Mouse (Mus musculus) gastrocnemius, postnatal 14 days (tissue): ENCODE measurements around the gene Grtp1. TPM values are rescaled to one million over a fixed set of nuclear protein-coding genes. Genes with fewer than 3 reads are reported as not detected.

ENCODE experiments used
- DNase-seq: peaks from one replicate; pipeline ENCODE4 v3.0.0; 2021; ENCODE audit warnings: mixed read lengths
- intact Hi-C: fragments of 180-260 bp; cut with DNase I; formaldehyde crosslinking; loops from one replicate; pipeline ENCODE4 v1.15.1; 2025; ENCODE audit warnings: low total_unique reads
- long read RNA-seq, 2 experiments: library from polyadenylated mRNA; stranded (forward); transcript quantifications; one replicate each; pipeline ENCODE4 v2.0.0; 2021
- total RNA-seq, 2 experiments: library from RNA; stranded (reverse); gene quantifications; 2 replicates each; pipeline ENCODE4 v1.2.3; 2021

Grtp1 gene
- total RNA-seq = 10 to 100 TPM; 10.1 to 12.4 TPM
- long read RNA-seq, experiment 1, partial matches to known transcripts = 0 of 9 reads
- long read RNA-seq, experiment 1, other reads (novel, unspliced or antisense) = 9 of 9 reads
- long read RNA-seq, experiment 2, partial matches to known transcripts = 1 of 12 reads
- long read RNA-seq, experiment 2, other reads (novel, unspliced or antisense) = 11 of 12 reads

- peak; percentile 56 for DNase-seq
- intact Hi-C loops = no loop called here
These were observed at the start of gene Grtp1 for GRCm38 (mm10) chr8:13200301-13201012. Gene Grtp1, minus strand, starts transcription at chr8:13200620.

DNA sequence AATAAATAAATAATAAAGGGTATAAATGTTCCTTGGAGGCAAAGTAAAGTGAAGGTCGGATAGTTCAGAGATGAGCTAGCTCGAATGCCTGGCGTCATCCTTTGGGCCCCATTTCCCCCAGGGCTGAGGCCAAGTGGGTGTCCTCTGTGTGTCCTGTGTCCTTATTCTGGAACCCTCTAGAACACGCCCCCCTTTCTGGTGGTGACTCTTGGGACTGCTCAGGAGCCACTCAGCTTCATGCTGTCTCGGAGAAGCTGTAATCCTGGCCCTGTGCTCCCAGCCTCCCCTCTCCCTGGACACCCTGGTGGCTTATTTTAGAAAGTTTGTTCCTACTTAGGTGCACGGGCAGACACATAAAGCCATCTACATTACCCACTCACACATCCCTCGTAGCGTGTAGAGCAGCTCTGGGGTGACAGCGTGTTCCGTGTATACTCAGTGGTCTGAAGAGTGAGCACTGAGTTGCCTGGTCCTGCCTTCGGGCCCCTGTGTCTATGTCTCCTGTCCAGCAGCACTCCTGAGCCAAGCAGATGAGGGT lies 44.0 kb upstream of the Grtp1 start:
- DNase-seq = no peak
- intact Hi-C loops = no loop called here

DNA sequence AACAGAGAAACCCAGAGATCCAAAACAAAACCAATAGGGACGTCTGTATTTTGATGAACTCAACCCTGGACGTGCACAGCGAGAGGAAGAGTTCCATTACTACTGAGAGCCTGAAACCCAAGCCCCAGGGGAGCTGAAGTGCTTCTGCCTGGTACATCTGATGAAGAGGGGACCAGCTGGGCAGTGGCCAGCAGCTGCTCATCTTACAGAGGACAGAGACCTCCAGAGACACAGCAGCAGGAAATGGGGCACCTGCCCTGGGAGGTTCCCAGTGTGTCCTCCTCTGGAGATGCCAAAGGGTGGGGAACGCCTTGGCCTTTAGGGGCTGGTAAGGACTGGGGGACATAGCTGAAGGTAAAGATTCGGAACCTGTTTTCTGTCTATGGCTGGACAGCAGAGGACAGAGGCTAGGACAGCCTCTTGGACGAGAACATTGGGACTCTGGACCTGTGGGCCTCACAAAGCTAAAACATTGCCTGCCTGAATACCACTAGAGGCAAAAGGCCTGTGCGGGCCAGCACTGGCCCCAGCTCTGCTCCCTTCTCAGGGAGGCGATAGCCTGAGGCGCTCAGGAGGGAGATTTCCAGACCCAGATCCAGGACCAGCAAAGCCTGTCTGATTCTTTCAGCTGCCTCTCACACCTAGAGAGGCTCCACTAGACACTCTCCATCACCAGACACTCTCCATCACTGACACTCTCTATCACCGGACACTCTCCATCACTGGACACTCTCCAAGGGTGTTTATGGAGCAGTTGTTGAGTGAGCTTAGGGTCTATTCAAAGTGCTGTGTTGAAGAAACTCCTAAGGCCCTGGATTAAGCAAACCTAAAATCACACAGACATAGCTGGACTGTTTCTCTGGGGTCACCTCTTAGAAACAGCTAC lies 42.8 kb upstream of the Grtp1 start:
- intact Hi-C loops = no loop called here
- no peak for DNase-seq

GRCm38 (mm10) chr8:13240691-13241090 lies 40.3 kb upstream of the Grtp1 start:
- no peak for DNase-seq

DNA sequence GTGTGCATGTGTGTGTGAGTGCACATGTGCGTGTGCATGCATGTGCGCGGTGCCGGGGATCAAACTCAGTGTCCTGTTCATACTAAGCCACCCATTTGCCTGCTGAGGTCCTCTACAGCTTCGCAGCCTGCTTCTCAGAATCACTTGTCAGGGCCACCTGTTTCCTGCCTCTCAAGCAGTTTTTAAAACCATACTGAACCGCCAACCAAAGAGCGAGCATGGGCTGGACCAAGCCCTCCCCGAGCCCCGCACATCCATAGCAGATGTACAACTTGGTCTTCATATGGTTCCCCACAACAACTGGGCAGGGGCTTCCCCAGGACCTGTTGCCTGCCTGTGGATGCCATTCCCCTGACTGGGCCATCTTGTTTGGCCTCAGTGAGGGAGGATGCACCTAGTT lies 39.6 kb upstream of the Grtp1 start:
- no peak for DNase-seq
- intact Hi-C loops = no loop called here

More at GRCm38 (mm10) chr8:13240691-13241090, 40.3 kb upstream of the Grtp1 start:
- intact Hi-C loops = no loop called here

GRCm38 (mm10) chr8:13234803-13235202 lies 34.4 kb upstream of the Grtp1 start:
- intact Hi-C loops = no loop called here
- DNase-seq = no peak

GRCm38 (mm10) chr8:13230471-13230870 lies 30.1 kb upstream of the Grtp1 start:
- no peak for DNase-seq
- intact Hi-C loops = no loop called here

DNA sequence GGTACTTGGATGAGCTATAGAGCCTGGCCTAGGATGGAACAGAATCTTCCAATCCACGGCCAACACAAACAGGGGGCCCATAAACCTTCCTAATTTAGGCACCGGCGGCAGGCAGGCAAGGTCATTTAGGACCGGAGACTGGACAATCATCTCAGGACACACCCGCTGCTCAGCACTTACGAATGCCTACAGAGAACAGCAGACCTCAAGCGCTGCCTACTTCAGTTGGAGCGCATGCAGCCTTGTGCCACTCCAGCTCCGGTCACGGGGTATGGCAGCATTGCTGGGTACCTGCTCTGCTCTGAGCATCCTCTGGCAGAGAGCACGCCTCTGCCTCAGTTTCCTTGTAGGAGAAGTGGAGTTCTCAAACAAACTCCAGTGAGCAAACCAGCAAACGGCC lies 29.4 kb upstream of the Grtp1 start:
- intact Hi-C loops = no loop called here
- DNase-seq = no peak

GRCm38 (mm10) chr8:13228923-13229610 lies 28.6 kb upstream of the Grtp1 start:
- intact Hi-C loops = no loop called here
- no peak for DNase-seq

GRCm38 (mm10) chr8:13227184-13227583 lies 26.8 kb upstream of the Grtp1 start:
- intact Hi-C loops = no loop called here
- no peak for DNase-seq

DNA sequence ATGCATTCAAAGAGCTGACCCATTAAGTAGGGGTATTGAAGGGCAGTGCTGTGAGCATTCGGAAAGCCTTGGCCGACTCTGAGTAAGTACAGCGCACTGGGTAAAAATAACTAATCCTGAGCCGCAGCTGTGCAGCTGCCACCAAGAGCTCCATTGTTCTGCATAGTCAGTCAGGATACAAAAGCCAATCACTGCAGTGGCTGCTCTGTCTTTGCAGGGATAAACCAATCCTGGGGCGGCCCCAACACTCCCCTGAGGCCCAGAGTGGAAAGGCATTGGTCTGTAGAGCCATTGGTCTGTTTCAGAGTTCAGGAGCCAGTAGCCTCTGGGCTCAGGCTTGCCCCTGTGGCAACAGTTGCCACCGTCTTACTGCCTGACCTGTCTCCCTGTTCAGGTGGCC lies 25.9 kb upstream of the Grtp1 start:
- DNase-seq = no peak
- intact Hi-C loops = no loop called here

DNA sequence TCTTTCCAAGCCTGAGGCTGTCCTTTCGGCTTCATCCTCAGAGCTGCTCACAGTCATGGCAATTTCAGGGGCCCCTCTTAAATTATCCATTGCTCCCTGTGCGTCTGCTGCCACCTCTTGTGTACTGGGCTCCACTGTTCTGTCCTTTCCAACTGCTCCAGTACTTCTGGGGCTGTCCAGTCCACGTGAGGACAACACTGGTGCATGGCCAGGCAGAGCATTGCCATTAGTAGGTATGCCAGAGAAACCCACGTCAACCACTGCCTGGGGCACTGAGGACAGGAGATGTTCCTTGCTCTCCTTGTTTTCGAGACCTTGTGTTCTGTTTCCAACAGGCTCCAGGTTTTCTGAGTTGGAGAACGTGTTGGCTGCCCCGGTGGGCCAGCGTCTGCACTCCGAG lies 24.0 kb upstream of the Grtp1 start:
- DNase-seq = no peak
- intact Hi-C loops = no loop called here

DNA sequence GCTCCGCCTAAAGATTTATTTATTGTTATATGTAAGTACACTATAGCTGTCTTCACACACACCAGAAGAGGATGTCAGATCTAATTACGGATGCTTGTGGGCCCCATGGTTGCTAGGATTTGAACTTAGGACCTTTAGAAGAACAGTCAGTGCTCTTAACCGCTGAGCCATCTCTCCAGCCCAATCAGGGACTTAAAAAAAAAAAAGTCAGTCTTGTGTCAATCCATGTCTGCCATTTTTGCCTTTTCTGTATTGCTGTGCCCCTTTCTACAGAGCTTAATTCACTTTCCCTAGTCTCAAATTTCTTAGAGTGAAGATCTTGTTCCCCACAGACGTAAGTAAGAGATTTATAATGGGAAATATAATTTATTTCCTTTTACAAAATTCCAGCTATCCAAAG lies 18.0 kb upstream of the Grtp1 start:
- no peak for DNase-seq
- intact Hi-C loops = no loop called here

DNA sequence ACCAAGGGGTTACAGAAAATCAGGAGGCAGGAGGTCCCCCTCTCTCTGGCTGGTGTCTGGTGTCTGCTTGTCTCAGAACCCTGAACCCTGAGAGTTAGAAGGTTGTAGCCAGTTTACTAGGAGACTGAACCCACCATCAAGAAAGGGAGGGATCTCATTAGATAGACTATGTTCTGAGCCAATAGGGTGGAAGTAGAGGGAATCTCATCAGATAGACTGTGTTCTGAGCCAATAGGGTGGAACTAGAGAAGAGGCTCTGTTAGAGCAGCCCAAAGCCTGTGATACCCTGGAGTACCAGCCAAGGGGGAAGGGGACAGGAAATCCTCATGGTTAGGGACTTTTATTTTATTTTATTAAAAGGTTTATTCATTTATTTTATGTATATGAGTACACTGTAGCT lies 17.6 kb upstream of the Grtp1 start:
- intact Hi-C loops = no loop called here
- DNase-seq = no peak

- no peak for DNase-seq
- intact Hi-C loops = no loop called here
These were observed 16.7 kb upstream of the Grtp1 start for GRCm38 (mm10) chr8:13217093-13217492.

DNA sequence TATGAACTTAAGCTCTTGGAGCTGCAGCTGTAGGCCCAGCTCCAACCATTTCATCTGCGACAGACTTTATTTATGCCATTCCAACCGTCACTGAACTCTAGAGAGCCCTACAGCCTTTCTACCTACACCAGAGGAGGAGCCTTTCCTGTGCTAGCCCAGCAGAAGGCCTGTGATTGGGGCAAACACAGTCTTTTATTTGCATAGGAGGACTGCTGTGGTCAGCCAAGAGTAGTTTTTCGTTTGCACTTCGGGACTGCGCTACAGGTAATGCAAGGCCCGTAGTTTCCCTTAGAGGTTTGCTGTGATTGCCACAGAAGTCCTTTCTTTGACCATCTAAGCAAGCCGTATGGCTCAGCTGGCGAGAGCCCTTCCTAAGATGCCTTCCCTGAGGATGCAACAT lies 16.0 kb upstream of the Grtp1 start:
- intact Hi-C loops = no loop called here
- no peak for DNase-seq

DNA sequence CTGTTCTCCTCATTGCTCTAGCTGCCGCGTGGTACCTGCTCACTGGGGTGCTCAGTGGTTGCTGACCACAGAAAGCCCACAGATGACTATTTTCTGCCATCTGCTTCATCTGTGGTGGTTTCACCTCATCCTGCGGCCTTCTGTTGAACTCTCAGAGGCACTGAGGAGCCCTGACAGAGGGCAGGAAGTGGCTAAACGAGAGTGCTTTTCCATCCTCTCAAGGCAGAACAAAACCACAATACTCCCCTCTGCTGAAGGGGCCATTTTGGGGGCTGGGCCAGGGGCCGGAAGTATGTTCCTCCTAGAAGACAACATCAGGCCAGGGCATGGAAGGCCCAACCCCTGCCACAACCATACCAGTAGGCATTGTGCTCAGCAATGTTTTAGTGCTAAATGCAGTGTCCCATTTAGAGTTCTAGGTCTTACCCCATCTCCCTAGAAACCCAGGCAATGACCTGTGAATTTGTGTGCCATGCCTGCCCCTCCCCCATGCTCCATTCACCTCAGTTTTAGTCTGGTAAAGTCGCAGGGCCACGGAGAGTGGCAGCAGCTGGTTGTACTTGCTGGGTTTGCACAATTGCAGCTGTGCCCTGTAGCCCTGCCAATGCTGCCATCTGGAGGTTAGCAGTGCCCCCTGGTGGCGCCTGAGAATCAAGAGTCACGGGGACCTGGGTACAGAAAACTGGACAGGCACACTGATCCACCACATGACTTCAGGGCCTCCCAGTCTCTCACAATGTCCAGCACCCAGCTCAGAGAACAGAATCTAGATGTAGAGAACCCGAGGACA lies 13.3 kb upstream of the Grtp1 start:
- intact Hi-C loops = loop anchor here (5.0 kb wide), 1 partner anchor 231 kb away; no protein-coding TSS in a partner anchor
- peak; percentile 91 for DNase-seq

DNA sequence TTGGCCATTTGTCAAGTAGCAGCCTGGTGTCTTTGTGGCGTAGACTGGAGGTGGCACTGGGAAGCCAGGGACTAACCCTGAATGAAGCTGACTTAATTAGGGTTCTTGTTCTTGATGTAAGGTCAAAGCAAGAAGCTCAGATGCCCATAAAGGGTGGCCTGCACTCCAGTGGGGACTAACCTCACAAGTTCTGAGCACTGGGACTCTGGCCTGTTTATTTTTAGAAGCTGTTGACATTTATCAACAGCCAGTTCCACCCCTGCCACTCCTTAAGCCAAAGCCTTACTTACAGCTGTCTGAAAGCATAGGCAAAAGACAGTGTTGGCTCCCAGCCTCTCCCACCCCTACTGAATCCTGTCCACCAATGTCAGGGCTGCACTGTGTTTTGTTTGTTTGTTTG lies 9.3 kb upstream of the Grtp1 start:
- peak; percentile 32 for DNase-seq
- intact Hi-C loops = loop anchor here (5.0 kb wide), 1 partner anchor 227 kb away; no protein-coding TSS in a partner anchor
